Mouse (Mus musculus): Measurements from ENCODE around the gene Muc1.

Muc1 gene

GRCm38 (mm10) chr3:89270891-89271290, 42.0 kb downstream of the Muc1 start:
- DNase-seq (ENCODE audit: low spot score), result peak; percentile 22

- DNase-seq (ENCODE audit: low spot score), result no peak
Observed at GRCm38 (mm10) chr3:89271760-89272159, 42.9 kb downstream of the Muc1 start.

- no peak for DNase-seq (ENCODE audit: low spot score)
Observed at GRCm38 (mm10) chr3:89276061-89276460, 47.2 kb downstream of the Muc1 start.

GRCm38 (mm10) chr3:89277281-89278021, 48.6 kb downstream of the Muc1 start:
- no peak for DNase-seq (ENCODE audit: low spot score)

- no peak for DNase-seq (ENCODE audit: low spot score)
Observed at GRCm38 (mm10) chr3:89278107-89278506, 49.2 kb downstream of the Muc1 start.

- no peak for DNase-seq (ENCODE audit: low spot score)
Observed at GRCm38 (mm10) chr3:89278643-89279042, 49.8 kb downstream of the Muc1 start.

GRCm38 (mm10) chr3:89279153-89279890, 50.5 kb downstream of the Muc1 start:
- peak; percentile 69 for DNase-seq (ENCODE audit: low spot score)

- DNase-seq (ENCODE audit: low spot score), result no peak
Observed at GRCm38 (mm10) chr3:89280050-89280605, 51.3 kb downstream of the Muc1 start.

GRCm38 (mm10) chr3:89280606-89281511, 52.0 kb downstream of the Muc1 start, which contains the start of gene Efna1:
Efna1 (minus strand) TSS chr3:89281142.
- DNase-seq (ENCODE audit: low spot score), result peak; percentile 48

GRCm38 (mm10) chr3:89281579-89282290, 52.9 kb downstream of the Muc1 start:
- DNase-seq (ENCODE audit: low spot score), result peak; percentile 77

GRCm38 (mm10) chr3:89282291-89282643, 53.4 kb downstream of the Muc1 start:
- DNase-seq (ENCODE audit: low spot score), result no peak

Data from ovary, postnatal 14 days (tissue).